Mouse (Mus musculus): Measurements from ENCODE around the gene Mgst2. TPM values are rescaled to one million over a fixed set of nuclear protein-coding genes. Genes with fewer than 3 reads are reported as not detected.

The Mgst2 gene
- polyA plus RNA-seq, 2 experiments from 2014 or later = 175 to 223 TPM

DNA sequence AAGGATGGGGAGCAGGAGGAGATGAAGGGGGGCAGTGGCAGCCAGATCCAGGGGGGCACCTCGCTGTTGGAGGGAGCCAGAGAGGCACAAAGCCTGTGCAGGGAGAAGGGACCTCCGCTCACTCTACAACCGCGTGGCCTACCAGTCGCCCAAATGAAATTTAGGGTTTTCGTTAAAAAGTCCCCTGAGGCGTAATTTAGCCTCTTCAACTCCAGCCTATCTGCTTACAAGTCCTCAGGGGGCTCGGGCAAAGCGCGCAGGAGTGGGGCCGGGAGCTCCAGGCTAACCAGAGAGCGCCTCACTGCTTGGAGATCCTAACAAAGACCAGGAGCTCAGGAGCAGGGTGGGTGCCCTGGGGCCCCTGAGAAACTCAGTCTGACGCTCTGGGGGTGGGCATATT, 41.8 kb downstream of the Mgst2 start:
- ATAC-seq = no peak

- no peak for ATAC-seq
Observed at GRCm38 (mm10) chr3:51702701-51703286, 42.6 kb downstream of the Mgst2 start.

DNA sequence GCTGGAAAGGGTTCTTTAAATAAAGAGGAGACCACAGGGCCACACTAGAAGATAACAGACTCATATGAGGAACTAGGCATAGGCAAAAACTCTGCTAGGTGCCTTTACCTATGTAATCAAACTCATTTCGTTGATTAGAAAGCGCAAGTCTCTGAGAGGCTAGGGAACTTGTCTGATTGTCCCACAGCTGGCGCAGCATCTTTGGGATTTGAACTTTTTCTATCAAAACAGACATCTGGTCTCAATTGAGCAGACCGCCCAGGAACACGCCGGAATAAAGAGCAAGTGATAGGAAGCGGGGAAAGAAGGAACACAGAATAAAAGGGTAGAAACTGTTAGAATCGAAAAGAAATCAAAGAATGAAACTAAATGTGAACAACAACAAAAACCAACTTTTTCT, 43.3 kb downstream of the Mgst2 start:
- no peak for ATAC-seq

GRCm38 (mm10) chr3:51705220-51705619, 45.1 kb downstream of the Mgst2 start:
- no peak for ATAC-seq

- ATAC-seq = no peak
Observed at GRCm38 (mm10) chr3:51708375-51708745, 48.2 kb downstream of the Mgst2 start.

DNA sequence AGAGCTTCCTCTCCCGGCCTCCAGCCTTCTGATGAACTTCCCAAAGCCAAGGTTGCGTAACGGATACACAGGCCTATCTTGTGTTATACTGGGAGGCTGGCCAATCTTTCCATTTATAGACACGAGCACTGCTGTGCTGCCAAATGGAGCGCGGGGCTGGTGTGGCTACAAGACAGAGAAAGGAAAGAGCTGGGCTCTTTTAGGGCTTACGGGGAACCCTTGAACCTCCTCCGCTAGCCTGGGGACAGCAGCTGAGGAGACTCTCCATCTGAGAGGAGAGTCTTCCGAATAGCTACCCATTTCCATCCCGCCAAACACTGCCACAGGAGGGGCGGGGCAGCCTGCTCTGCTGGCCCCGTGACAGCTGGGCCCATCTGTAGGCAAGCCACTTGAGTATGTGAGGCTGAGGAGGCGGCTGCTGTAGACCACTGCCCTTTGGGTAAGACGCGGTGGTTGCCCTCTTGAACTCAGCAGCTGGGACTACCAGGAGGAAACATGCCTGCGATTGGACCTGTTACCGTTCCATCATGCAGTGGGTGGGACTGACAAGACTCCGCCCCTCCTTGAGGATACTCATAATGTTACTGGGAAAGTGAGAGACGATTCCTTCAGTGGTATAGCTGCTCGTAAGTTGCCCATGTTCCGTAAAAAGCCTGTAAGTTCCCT, 48.7 kb downstream of the Mgst2 start:
- no peak for ATAC-seq

DNA sequence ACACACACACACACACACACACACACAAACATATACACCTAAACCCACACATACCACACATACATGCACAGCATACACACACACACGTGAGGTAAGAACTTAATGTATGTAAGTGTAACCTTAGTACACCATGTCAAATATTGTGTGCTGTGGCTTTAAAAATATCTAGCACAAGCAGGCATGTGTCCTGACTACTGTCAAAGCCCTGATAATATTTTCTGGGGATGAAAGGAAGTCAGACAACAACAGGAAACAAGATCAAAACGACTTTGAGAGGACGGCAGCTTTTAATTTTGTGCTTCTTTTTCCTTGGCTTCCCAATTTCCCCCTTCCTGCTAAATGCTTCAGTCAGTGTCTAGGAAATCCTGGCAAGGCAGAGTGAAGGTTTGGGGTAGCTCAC, 52.2 kb downstream of the Mgst2 start:
- no peak for ATAC-seq

DNA sequence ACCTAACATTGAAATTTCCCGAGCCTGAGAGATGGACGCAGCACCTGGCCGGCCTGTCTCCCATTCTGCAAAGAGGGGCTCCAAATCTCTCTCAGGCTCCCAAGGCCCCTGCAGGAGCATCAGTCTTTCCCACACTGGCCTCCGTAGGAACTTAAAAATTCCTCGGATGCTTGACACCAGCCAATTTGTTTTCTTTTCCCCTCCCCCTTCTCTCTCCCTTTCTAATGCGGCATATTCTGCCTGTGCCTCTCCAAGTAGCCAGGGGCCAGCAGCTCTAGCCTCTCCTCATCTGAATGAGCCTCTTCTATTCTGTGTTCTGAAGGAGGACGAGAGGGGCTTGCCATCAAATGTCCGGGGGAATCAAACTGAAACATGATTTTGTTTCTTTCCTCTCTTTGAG, 53.1 kb downstream of the Mgst2 start:
- ATAC-seq = no peak

DNA sequence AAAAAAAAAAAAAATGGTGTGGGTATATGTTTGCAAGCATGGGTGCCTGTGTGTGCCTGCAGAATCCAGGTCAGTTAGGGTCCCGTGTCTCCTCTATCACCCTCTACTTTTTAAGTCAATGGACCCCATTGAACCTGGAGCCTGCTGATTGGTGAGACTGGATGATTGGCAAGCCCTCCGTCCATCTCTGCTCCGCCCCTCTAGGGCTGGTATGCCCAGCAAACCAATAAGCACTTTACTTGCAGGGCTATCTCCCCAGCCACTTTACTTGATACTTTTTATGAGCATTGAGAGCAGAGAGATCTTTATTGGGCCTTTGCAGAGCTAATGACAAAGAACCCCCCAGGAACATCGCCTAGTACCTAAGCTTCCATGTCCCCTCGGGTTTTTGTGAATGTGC, 54.3 kb downstream of the Mgst2 start:
- no peak for ATAC-seq

DNA sequence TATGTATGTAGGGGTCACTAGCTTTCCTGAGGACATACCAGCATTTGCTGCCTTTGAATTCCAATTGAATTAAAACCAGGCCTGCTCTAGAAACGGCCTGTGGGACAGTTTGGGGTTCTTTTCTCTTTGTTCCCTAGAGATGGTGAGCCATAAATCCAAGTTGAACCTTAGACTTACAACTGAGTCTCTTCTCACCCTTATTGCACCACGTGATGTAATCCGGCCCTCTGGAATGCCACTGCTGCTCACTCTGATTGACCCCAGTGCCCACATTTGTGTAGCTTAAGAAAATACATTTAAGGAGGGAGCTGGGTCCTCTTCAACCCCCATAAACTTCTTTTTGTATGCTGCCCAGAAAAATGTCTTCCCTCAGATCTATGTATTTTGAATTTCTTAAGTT, 57.3 kb downstream of the Mgst2 start:
- ATAC-seq = no peak

DNA sequence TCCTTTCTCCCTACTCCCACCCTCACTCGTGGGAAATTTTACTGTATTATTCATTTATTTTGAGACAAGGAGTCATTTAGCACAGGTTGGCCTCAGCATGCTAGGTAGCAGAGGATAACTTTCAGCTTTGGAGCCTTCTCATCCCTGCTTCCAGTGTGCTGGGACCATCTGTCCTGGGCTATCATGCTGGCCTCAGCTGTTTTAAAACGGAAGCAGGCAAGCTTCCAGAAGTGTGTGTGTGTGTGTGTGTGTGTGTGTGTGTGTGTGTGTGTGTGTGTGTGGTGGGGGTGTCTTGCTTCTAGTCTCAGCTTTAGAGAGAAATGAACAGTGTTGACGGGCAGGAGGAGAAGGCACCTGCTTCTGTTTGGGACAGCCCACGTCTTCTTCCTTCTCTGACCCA, 57.7 kb downstream of the Mgst2 start:
- ATAC-seq = no peak

DNA sequence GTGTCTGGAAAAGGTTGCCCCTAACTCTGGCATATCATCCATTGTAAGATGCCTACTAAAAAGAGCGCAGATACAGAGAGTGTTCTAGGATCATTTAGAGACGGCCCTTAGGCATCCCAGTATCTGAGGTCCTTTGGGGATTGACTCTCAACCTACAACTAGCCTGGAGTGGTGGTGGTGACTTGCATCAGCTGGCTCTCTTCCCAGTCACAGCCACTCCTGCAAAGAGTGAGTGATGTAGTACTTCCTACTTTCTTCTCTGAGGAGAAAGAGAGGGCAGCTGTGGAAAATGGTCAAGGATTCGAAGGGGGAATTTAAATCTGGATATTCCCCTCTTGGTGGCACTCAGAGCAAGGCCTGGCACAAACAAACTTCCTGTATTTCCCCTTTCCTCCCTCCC, 59.2 kb downstream of the Mgst2 start:
- no peak for ATAC-seq

GRCm38 (mm10) chr3:51719982-51720381, 59.8 kb downstream of the Mgst2 start:
- no peak for ATAC-seq

GRCm38 (mm10) chr3:51726257-51726656, 66.1 kb downstream of the Mgst2 start:
- no peak for ATAC-seq

DNA sequence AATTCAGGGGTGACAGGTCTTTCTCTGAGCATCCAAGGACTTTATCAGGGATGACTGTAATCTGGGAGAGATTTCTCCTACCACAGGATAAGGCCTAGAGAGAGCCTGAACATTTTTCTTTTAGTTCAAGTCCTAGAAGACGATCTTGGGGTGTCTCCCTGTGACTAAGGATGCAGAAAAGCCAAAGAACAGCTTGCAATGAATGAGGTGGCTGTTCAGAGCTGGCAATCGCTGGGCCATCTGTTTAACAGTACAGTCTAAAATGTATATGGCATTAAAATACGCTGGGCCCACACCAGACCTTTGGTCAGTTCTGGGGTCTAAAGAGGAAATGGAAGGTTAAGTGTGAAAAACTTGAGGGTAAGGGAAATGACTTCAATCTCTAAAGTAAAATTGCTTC, 67.3 kb downstream of the Mgst2 start:
- ATAC-seq = no peak

- ATAC-seq = no peak
Observed at GRCm38 (mm10) chr3:51727968-51728367, 67.8 kb downstream of the Mgst2 start.

DNA sequence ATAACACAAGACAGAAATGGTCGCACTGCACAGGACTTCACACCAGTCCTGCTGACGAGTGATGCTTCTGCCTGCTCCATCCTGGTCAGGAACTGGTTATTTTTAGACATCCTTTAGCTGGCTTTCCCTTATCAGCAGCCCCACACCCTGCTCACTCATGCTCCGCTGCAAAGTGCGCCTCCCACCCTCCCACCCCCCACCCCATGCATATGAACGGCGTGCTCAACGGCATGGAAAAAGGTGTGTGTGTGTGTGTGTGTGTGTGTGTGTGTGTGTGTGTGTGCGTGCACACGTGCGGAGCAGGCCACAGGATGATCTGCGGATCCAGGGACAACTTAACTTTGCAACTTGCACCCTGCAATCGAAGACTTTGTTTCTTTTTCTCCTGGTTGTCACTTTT, 68.3 kb downstream of the Mgst2 start:
- ATAC-seq = no peak

- ATAC-seq = no peak
Observed at GRCm38 (mm10) chr3:51729109-51729918, 69.2 kb downstream of the Mgst2 start.

- ATAC-seq = no peak
Observed at GRCm38 (mm10) chr3:51730662-51731061, 70.5 kb downstream of the Mgst2 start.

DNA sequence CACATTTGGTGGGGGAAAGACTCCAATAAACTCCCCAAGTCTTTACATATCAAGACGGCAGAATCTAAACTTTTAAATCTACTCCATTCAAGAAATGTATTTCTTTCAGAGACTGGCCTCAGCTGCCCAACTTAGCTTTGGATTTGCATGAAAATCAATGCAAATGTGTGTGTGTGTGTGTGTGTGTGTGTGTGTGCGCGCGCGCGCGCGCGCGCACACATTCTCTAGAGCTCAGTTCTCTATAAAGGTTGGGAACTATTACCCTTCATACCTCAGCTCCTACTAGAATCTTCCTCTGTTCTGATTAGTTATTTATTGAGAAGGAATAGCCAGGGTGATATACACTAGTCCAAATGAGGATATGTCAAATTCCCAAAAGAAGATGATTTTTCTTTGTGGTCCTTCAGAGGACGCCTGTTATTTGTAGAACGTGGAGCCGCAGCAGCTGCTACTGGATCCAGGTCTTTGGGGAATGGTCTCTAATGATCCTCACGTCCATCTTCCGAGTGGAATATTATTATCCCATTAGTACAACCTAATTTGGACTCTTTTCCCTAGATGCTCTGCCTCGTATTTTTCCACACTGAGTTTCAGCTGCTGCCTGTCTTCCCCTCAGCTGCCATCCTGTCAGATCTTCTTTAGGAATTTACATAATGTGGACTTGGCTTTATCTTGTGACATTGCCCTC, 71.9 kb downstream of the Mgst2 start:
- no peak for ATAC-seq

Data from CD4-positive, CD25-positive, alpha-beta regulatory T cell, adult 4 months (primary cell).